Mouse (Mus musculus): ENCODE results near the gene Diaph2. TPM values are rescaled to one million over a fixed set of nuclear protein-coding genes. Genes with fewer than 3 reads are reported as not detected.
A peak's percentile ranks its signal among the peaks of the same experiment; 100 is the strongest.
"Not testable (repeated sequence)": the region's sequence is repeated elsewhere in the genome, so short reads cannot be mapped to it uniquely, and the experiment has no call there.

The Diaph2 gene
- polyA plus RNA-seq, 1 experiment = 5.0 TPM

DNA sequence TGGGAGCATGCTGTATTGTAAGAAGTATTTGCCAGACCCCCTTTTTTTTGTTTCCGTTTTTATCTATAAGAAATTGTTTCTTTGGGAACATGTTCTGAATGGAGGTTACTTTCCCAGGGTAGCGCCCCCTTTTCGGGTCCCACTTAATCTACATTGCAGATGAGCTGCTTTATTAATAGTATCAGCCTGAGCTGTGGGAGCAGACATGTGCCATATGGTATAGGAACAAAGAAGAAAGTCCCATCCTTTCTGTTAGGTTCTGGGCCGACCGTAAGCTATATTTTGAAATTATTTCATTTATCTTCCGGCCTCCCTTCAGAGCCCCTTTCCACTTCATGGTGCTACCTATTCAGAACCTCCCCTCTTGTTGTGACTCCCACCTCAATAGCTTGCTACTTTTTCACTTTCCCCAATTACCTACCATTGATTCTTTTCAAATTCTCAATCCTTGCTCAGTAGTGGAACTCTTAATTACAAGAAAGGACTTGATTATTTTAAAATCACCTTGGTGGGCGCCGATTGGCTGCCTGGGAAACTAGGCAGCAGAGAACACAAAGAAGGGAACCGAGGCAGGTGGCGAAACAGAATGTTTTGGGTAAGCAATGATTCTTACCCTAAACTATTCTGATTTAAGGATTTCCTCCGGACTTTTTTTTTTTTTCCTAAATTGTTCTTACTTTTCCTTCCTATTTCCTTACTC is 24.2 kb downstream of the Diaph2 start:
- DNase-seq = no peak
- Histone ChIP-seq H3K27ac (ENCODE audit: insufficient read depth, low read length) (no peak overlapping the region), H3K27me3 (ENCODE audit: control insufficient read depth, insufficient read depth, low read length) (no peaks in the 10 kb centered on the region), H3K4me1 (ENCODE audit: control insufficient read depth, insufficient read depth, low read length) (no peaks in the 10 kb centered on the region), H3K4me3 (replicated peaks; ENCODE audit: insufficient read depth, low read depth, low read length) (no peak overlapping the region)
- TF ChIP-seq POLR2A (IDR thresholded peaks at IDR 0.05; ENCODE audit: borderline replicate concordance, insufficient read depth, low read length) = no peak
- TF ChIP-seq CTCF (IDR thresholded peaks at IDR 0.05; ENCODE audit: borderline replicate concordance, insufficient read depth, low read depth, low read length) = no peak
- 51% methylated on average over 11 of the region's 11 CpGs for WGBS

DNA sequence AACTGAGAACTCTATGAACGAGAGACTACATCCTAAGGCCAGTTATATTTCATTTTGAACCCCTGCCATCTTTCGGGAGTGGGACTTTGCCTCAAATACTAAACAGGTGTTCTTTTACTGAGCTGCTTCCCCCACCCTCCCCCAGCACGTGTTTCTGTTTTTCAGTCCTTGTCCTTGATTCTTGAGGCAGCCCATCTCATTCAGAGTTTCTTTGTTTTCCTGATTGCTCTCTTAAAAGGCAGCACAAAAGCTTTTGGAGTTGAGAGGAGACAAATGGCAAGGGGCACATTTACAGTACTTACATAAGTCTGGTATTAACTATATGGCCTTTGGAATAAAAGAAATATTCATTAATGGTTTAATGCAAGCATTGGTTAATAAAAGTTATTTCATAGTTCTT is 24.9 kb downstream of the Diaph2 start:
- Histone ChIP-seq H3K4me1 (ENCODE audit: control insufficient read depth, insufficient read depth, low read length) (no peaks in the 10 kb centered on the region), H3K4me3 (replicated peaks; ENCODE audit: insufficient read depth, low read depth, low read length) (no peak overlapping the region), H3K27ac (ENCODE audit: insufficient read depth, low read length) (no peak overlapping the region), H3K27me3 (ENCODE audit: control insufficient read depth, insufficient read depth, low read length) (no peaks in the 10 kb centered on the region)
- WGBS = 59% methylated on average over 3 of the region's 3 CpGs
- no peak for TF ChIP-seq CTCF (IDR thresholded peaks at IDR 0.05; ENCODE audit: borderline replicate concordance, insufficient read depth, low read depth, low read length)
- no peak for TF ChIP-seq POLR2A (IDR thresholded peaks at IDR 0.05; ENCODE audit: borderline replicate concordance, insufficient read depth, low read length)
- DNase-seq = no peak

DNA sequence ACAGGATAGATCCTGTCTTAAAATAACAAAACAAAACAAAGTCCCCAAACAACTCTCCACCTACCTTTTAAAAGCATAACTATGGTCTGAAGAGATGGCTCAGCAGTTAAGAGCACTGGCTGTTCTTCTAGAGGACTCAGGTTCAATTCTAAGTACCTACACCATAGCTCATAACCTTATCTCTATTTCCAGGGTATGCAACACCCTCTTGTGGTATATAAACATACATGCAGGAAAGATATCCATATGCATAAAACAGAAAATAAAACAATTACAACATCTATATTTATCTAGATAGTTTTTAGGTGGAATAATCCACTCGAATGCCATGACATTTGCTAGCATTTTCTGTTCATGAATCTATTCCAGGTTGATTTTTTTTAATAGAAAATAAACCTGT is 27.2 kb downstream of the Diaph2 start:
- WGBS = 89% methylated on average over 1 of the region's 1 CpGs
- Histone ChIP-seq H3K4me1 (ENCODE audit: control insufficient read depth, insufficient read depth, low read length) (no peaks in the 10 kb centered on the region), H3K27ac (ENCODE audit: insufficient read depth, low read length) (no peak overlapping the region), H3K4me3 (replicated peaks; ENCODE audit: insufficient read depth, low read depth, low read length) (no peak overlapping the region), H3K27me3 (ENCODE audit: control insufficient read depth, insufficient read depth, low read length) (no peaks in the 10 kb centered on the region)
- no peak for DNase-seq
- TF ChIP-seq POLR2A (IDR thresholded peaks at IDR 0.05; ENCODE audit: borderline replicate concordance, insufficient read depth, low read length) (no peak), CTCF (IDR thresholded peaks at IDR 0.05; ENCODE audit: borderline replicate concordance, insufficient read depth, low read depth, low read length) (no peak)

DNA sequence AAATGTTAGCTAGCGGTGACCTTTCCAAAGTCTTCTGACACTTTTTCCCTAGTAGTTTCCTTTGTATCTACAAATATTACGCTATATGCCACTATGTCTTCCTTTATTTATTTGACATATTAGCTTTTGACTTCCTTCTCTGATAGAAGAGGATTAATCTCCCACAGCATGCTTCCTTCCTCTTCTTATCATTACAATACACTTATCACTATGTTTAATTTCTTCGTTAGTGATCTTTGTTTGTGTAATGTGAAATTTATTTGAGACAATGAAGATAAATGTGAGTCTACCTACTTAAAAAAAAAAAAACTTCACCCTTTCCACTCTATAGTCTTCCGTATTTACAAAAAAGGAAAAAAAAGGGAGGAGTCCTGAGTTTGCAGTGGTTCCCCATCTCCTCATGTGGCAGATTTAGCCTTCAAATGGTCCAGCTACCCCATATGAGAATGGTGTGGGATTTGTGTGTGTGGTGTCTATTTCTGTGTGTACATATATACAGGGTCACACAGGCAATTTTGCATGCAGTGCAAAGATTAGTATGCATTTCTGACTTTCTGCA is 27.9 kb downstream of the Diaph2 start:
- no peak overlapping the region for H3K27ac ChIP-seq (ENCODE audit: insufficient read depth, low read length)
- H3K4me1 ChIP-seq (ENCODE audit: control insufficient read depth, insufficient read depth, low read length) = no peaks in the 10 kb centered on the region
- H3K4me3 ChIP-seq (replicated peaks; ENCODE audit: insufficient read depth, low read depth, low read length) = no peak overlapping the region
- 87% methylated on average over 4 of the region's 4 CpGs for WGBS
- H3K27me3 ChIP-seq (ENCODE audit: control insufficient read depth, insufficient read depth, low read length) = no peaks in the 10 kb centered on the region
- TF ChIP-seq POLR2A (IDR thresholded peaks at IDR 0.05; ENCODE audit: borderline replicate concordance, insufficient read depth, low read length) = no peak
- DNase-seq = no peak

DNA sequence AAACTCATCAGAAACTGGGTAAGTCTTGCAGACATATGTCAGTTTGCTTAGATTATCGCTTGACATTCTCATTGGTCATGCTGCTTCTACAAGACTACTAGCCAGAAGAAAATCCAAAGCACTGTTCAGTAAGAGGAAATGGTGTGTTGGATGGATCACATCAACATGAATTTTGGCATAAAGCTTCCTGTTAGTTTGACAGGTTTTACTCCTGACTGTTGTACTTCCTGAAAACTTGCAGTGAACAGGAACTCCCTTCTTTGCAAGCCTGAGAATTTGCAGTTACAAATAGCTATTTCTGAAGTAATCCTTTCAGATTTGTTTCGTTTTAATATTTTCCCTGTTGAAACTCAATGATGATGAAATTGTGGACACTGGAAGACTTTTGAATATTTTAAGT is 32.3 kb downstream of the Diaph2 start:
- Histone ChIP-seq H3K27me3 (ENCODE audit: control insufficient read depth, insufficient read depth, low read length) (no peaks in the 10 kb centered on the region), H3K4me1 (ENCODE audit: control insufficient read depth, insufficient read depth, low read length) (no peaks in the 10 kb centered on the region), H3K27ac (ENCODE audit: insufficient read depth, low read length) (no peak overlapping the region), H3K4me3 (replicated peaks; ENCODE audit: insufficient read depth, low read depth, low read length) (no peak overlapping the region)
- TF ChIP-seq POLR2A (IDR thresholded peaks at IDR 0.05; ENCODE audit: borderline replicate concordance, insufficient read depth, low read length) (no peak), CTCF (IDR thresholded peaks at IDR 0.05; ENCODE audit: borderline replicate concordance, insufficient read depth, low read depth, low read length) (no peak)
- WGBS = 89% methylated on average over 2 of the region's 2 CpGs
- DNase-seq = no peak

DNA sequence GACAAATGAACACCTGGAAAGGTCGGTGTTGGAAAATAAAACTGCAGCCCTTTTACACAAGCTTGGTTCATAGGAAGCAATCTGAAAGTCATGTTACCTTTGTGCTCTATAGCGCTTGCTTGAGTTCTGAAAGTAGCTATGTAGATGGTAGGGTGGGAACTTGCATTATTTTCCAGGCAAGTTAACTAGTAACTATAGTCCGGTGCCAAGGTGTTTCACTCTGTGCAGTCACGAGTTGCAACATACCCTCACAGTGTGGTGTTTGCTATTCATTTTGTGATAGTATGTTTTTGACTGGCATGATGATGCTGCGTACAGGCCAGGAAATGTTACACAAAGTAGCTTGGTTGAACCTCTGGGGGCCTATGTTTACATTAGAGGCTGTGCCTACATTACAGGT is 34.5 kb downstream of the Diaph2 start:
- 87% methylated on average over 5 of the region's 5 CpGs for WGBS
- Histone ChIP-seq H3K27ac (ENCODE audit: insufficient read depth, low read length) (no peak overlapping the region), H3K4me1 (ENCODE audit: control insufficient read depth, insufficient read depth, low read length) (no peaks in the 10 kb centered on the region), H3K27me3 (ENCODE audit: control insufficient read depth, insufficient read depth, low read length) (no peaks in the 10 kb centered on the region), H3K4me3 (replicated peaks; ENCODE audit: insufficient read depth, low read depth, low read length) (no peak overlapping the region)
- DNase-seq = no peak
- TF ChIP-seq POLR2A (IDR thresholded peaks at IDR 0.05; ENCODE audit: borderline replicate concordance, insufficient read depth, low read length) = no peak
- no peak for TF ChIP-seq CTCF (IDR thresholded peaks at IDR 0.05; ENCODE audit: borderline replicate concordance, insufficient read depth, low read depth, low read length)

DNA sequence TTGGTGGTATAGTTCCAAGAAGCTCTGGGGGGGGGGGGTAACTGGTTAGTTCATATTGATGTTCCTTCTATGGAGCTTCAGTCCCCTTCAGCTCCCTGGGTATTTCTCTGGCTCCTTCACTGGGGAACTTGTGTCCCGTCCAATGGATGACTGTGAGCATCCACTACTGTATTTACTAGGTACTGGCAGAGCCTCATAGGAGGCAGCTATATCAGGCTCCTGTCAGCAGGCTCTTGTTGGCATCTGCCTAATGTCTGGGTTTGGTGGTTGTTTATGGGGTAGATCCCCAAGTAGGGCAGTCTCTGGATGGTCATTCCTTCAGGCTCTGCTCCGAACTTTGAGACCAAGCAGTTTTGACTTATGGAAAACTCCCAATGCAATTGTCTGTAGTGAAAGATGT is 50.4 kb downstream of the Diaph2 start:
- not testable (repeated sequence) for H3K27me3 ChIP-seq (ENCODE audit: control insufficient read depth, insufficient read depth, low read length); H3K4me1 ChIP-seq (ENCODE audit: control insufficient read depth, insufficient read depth, low read length); H3K4me3 ChIP-seq (replicated peaks; ENCODE audit: insufficient read depth, low read depth, low read length); H3K27ac ChIP-seq (ENCODE audit: insufficient read depth, low read length)
- peak in 1 of 2 experiments; percentile 6 for DNase-seq
- WGBS = 64% methylated on average over 2 of the region's 2 CpGs

DNA sequence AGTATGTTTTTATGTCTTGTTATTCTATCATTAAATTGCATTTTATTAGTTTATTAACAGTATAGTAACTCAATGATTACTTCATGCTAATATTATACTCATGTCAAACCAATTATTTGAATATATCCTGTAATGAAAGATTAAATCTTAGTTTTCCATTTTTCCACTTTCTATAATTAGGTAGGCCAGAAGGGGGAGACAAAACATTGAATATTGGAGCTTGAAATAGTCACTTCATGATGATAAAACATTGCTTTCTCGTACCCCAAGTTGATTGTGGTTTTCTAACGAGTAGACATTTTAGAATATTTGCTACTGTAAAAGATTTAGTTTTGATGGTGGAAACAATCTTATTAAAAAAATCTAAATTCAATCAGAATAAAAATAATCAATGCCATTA is 82.4 kb downstream of the Diaph2 start:
- WGBS = 28% methylated on average over 2 of the region's 2 CpGs
- Histone ChIP-seq H3K4me3 (replicated peaks; ENCODE audit: insufficient read depth, low read depth, low read length) (no peak overlapping the region), H3K4me1 (ENCODE audit: control insufficient read depth, insufficient read depth, low read length) (no peaks in the 10 kb centered on the region), H3K27me3 (ENCODE audit: control insufficient read depth, insufficient read depth, low read length) (no peaks in the 10 kb centered on the region), H3K27ac (ENCODE audit: insufficient read depth, low read length) (no peak overlapping the region)
- 0 out of 2 replicates have a peak, but pooled peaks have one; percentile 14 for TF ChIP-seq CTCF (IDR thresholded peaks at IDR 0.05; ENCODE audit: borderline replicate concordance, insufficient read depth, low read depth, low read length)
- TF ChIP-seq POLR2A (IDR thresholded peaks at IDR 0.05; ENCODE audit: borderline replicate concordance, insufficient read depth, low read length) = no peak
- DNase-seq = peak in 1 of 2 experiments; percentile 6
